Mouse (Mus musculus): ENCODE results near the gene Cdkn1a. TPM values are rescaled to one million over a fixed set of nuclear protein-coding genes. Genes with fewer than 3 reads are reported as not detected.

Cdkn1a gene
- polyA plus RNA-seq, 1 experiment, result 91.5 TPM

DNA sequence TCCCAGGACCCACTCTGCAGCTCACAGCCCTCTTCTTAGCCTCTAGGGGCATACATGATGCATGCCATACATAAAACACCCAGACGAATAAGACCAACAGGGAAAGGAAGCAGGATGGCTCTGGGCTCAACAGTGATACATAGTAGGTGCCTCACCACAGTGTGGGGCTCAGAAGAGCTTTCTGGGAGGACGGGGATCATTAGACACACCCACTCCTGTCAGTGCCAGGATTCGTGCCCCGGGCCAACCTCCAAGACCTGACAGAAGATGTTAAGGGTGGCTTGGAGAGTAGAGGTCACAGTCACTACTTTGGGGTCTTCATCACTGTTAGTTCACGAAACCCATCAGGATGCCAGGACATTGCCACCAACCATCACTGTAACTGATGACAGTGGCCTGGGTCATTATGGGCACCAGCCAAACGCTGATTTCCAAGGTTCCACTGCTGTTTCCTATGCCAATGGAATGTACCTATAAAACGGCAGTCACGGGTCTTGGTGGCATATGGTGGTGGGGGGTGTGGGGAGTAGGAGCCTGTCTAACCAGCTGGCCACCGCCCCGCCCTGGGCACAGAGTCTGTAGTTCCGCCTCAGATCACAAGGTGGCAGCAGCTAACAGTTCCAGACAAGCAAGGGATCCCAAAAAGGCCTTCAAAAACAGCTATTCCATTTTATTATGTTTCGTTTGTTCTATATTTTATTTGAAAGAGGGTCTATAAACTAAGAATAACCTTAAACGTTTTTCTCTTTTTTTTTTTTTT is 41.8 kb upstream of the Cdkn1a start:
- Histone ChIP-seq H3K4me1 (ENCODE audit: control insufficient read depth, insufficient read depth, low read length) (peaks cover 12% of the 10 kb centered on the region), H3K4me3 (replicated peaks; ENCODE audit: extremely low read depth, low read depth, low read length) (no peak overlapping the region)
- TF ChIP-seq POLR2A (IDR thresholded peaks at IDR 0.05; ENCODE audit: borderline replicate concordance, extremely low read depth, low read depth, low read length) (no peak), CTCF (IDR thresholded peaks at IDR 0.05; ENCODE audit: insufficient read depth, low read length) (peak; percentile 78)
- DNase-seq, result peak; percentile 92
- 16% methylated on average over 13 of the region's 13 CpGs for WGBS

DNA sequence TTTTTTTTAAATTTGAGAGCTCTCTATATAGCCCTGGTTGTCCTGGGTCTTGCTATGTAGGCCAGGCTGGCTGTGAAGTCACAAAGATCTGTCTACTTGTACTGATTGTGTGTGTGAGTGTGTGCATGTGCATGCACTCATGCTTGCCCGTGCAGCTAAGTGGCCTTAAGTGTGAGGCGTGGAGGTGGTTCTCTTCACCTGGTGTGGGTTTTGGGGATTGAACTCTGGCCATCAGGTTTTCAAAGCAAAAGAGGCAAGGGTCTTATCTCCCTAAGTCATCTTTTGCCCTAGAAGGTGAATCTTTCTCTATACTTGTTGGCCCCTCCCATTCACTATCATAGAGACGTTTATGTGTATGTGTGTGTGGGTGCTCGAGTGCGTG is 41.3 kb upstream of the Cdkn1a start:
- DNase-seq, result no peak
- WGBS, result 70% methylated on average over 5 of the region's 5 CpGs
- H3K4me3 ChIP-seq (replicated peaks; ENCODE audit: extremely low read depth, low read depth, low read length), result no peak overlapping the region
- H3K4me1 ChIP-seq (ENCODE audit: control insufficient read depth, insufficient read depth, low read length), result peaks cover 16% of the 10 kb centered on the region
- TF ChIP-seq POLR2A (IDR thresholded peaks at IDR 0.05; ENCODE audit: borderline replicate concordance, extremely low read depth, low read depth, low read length) (no peak), CTCF (IDR thresholded peaks at IDR 0.05; ENCODE audit: insufficient read depth, low read length) (no peak)

DNA sequence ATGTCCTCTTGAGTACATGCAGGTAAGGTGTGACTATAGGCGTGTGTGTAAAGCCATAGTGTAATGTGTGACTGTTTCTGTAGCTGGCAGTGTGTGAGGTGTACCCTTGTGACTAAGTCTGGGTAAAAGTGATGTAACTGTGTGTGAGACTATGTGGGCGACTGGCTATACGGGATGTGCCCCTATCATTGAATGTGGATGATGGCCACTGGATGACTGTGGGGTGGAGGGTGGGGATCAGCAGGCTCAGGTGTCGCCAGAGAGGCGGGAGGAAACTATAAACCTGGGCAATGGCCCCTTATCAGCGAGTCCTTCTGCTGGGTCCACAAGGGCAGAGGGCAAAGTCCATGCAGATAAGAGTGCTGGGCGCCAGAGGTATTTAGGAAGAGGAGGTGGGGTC is 40.9 kb upstream of the Cdkn1a start:
- DNase-seq, result no peak
- no peak for TF ChIP-seq CTCF (IDR thresholded peaks at IDR 0.05; ENCODE audit: insufficient read depth, low read length)
- no peak for TF ChIP-seq POLR2A (IDR thresholded peaks at IDR 0.05; ENCODE audit: borderline replicate concordance, extremely low read depth, low read depth, low read length)
- Histone ChIP-seq H3K4me3 (replicated peaks; ENCODE audit: extremely low read depth, low read depth, low read length) (no peak overlapping the region), H3K4me1 (ENCODE audit: control insufficient read depth, insufficient read depth, low read length) (peaks cover 15% of the 10 kb centered on the region)
- WGBS, result 81% methylated on average over 7 of the region's 7 CpGs

DNA sequence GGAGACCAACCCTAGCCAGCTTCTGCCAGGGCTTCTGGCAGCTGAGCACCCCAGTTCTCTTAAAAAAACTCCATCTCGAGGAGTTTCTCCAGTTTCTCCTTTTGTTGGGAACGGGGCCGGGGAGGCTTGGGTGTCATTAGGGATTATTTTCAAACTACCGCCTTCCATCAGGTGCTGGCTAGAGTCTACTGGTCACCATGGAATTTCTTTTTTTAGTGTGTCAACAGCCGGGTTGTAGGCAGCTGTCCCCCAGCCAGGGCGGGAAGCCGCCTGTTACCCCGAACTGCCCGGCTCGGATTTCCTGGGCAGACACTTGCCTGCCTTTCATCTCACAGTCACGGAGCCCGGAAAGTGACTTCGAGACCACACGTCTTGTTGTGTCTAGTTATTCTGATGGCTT is 40.0 kb upstream of the Cdkn1a start:
- DNase-seq, result no peak
- no peak overlapping the region for H3K4me3 ChIP-seq (replicated peaks; ENCODE audit: extremely low read depth, low read depth, low read length)
- TF ChIP-seq POLR2A (IDR thresholded peaks at IDR 0.05; ENCODE audit: borderline replicate concordance, extremely low read depth, low read depth, low read length) (no peak), CTCF (IDR thresholded peaks at IDR 0.05; ENCODE audit: insufficient read depth, low read length) (no peak)
- 22% methylated on average over 14 of the region's 14 CpGs for WGBS
- peaks cover 15% of the 10 kb centered on the region for H3K4me1 ChIP-seq (ENCODE audit: control insufficient read depth, insufficient read depth, low read length)

DNA sequence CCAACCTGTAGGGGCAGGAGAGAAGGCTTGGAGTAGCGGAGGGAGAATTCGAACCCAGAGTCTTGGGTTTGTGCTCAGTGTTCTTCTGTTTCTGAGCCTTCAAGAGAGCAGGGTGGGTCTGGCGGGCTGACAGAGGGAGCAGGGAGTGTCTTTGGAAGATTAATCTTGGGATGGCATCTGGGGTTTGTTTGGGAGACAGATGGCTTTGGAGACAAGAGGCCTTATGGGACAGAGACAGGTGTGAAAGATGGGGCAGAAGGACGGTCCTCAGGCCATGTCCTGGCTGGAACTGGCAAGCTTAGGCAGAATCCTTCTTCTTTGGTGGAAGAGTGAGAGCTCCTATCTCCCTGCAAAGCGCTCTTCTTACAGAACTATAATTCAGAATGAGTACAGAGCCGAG is 37.7 kb upstream of the Cdkn1a start:
- H3K4me3 ChIP-seq (replicated peaks; ENCODE audit: extremely low read depth, low read depth, low read length), result no peak overlapping the region
- WGBS, result 87% methylated on average over 6 of the region's 6 CpGs
- DNase-seq, result no peak
- no peak for TF ChIP-seq POLR2A (IDR thresholded peaks at IDR 0.05; ENCODE audit: borderline replicate concordance, extremely low read depth, low read depth, low read length)
- TF ChIP-seq CTCF (IDR thresholded peaks at IDR 0.05; ENCODE audit: insufficient read depth, low read length), result no peak
- peaks cover 11% of the 10 kb centered on the region for H3K4me1 ChIP-seq (ENCODE audit: control insufficient read depth, insufficient read depth, low read length)

DNA sequence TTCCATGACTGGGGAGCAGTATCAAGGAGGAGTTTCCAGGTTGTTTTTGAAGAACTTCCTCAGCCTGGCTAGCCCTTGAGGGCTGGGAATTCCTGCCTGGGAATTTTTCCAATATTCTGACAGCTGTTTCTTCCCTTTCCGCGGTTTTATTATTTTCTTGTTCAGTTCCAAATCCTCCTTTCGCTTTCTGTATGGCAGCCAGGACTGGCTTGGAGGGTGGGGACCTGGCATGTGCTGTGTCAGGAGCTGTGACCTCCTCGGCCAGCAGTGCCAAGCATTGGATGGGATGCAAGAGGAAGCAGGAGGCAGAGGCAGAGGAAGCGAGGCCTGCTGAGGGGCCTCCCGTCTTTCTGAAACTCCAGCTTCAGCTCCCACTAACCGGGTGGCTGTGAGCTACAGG is 36.9 kb upstream of the Cdkn1a start:
- peak; percentile 55 for DNase-seq
- H3K4me3 ChIP-seq (replicated peaks; ENCODE audit: extremely low read depth, low read depth, low read length), result no peak overlapping the region
- TF ChIP-seq CTCF (IDR thresholded peaks at IDR 0.05; ENCODE audit: insufficient read depth, low read length), result no peak
- TF ChIP-seq POLR2A (IDR thresholded peaks at IDR 0.05; ENCODE audit: borderline replicate concordance, extremely low read depth, low read depth, low read length), result 0 out of 2 replicates have a peak, but pooled peaks have one; percentile 4
- 6% methylated on average over 7 of the region's 7 CpGs for WGBS
- peaks cover 11% of the 10 kb centered on the region for H3K4me1 ChIP-seq (ENCODE audit: control insufficient read depth, insufficient read depth, low read length)

DNA sequence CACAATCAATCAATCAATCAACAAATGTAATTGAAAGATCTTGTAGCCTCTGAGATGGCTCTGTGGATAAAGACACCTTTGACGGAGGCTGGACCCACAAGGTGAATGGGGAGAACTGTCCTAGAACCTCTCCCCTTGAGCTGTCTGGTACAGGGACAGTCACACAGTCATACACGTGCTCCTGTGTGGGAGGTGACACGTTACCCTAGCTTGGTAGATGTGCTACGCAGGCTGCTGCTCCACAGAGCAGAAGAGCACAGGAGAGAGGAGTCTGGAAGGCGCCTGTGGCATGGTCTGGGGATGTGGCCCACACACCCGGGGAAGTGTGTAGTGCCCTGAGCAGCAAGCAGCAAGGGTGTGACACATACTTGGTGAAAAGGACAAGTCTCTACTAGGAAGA is 36.3 kb upstream of the Cdkn1a start:
- no peak for TF ChIP-seq CTCF (IDR thresholded peaks at IDR 0.05; ENCODE audit: insufficient read depth, low read length)
- no peak for TF ChIP-seq POLR2A (IDR thresholded peaks at IDR 0.05; ENCODE audit: borderline replicate concordance, extremely low read depth, low read depth, low read length)
- no peak overlapping the region for H3K4me3 ChIP-seq (replicated peaks; ENCODE audit: extremely low read depth, low read depth, low read length)
- DNase-seq, result no peak
- 74% methylated on average over 6 of the region's 6 CpGs for WGBS
- peaks cover 9% of the 10 kb centered on the region for H3K4me1 ChIP-seq (ENCODE audit: control insufficient read depth, insufficient read depth, low read length)

DNA sequence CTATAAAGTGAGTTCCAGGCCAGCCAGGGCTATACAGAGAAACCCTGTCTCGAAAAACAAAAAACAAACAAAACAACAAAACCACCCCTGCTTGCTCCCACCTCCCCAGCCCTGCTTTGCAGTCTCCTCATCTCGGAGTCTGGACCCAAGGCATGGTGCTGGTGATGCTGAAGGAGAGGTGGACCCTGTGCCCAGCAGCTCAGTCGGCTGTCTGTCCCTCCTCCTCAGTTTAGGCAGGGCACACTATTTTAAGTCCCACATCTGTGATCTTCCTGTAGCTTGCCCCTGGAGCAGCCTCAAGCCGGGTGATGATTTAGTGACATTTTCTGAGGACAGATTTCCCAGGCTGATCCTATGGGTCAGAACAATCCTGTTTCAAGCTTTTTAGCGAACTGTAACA is 35.2 kb upstream of the Cdkn1a start:
- 82% methylated on average over 5 of the region's 5 CpGs for WGBS
- Histone ChIP-seq H3K4me3 (replicated peaks; ENCODE audit: extremely low read depth, low read depth, low read length) (no peak overlapping the region), H3K4me1 (ENCODE audit: control insufficient read depth, insufficient read depth, low read length) (peaks cover 7% of the 10 kb centered on the region)
- TF ChIP-seq POLR2A (IDR thresholded peaks at IDR 0.05; ENCODE audit: borderline replicate concordance, extremely low read depth, low read depth, low read length) (no peak), CTCF (IDR thresholded peaks at IDR 0.05; ENCODE audit: insufficient read depth, low read length) (no peak)
- no peak for DNase-seq

DNA sequence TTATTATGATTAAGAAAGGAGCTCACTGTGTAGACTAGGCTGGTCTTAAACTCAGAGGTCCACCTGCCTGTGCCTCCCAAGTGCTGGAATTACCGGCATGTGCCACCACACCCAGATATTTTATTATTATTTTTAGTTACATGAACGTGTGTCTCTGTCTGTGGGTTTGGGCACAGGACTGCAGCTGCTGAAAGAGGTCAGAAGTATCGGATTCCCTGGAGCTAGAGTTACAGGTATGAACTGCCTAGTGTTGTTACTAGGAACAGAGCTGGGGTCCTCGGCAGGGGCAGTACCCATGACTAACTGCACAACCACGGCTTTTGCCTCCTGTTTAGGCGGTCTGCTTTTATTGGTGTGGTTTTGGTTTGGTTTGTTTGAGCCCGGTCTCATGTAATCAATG is 34.6 kb upstream of the Cdkn1a start:
- no peak for TF ChIP-seq CTCF (IDR thresholded peaks at IDR 0.05; ENCODE audit: insufficient read depth, low read length)
- no peak for TF ChIP-seq POLR2A (IDR thresholded peaks at IDR 0.05; ENCODE audit: borderline replicate concordance, extremely low read depth, low read depth, low read length)
- Histone ChIP-seq H3K4me1 (ENCODE audit: control insufficient read depth, insufficient read depth, low read length) (peaks cover 6% of the 10 kb centered on the region; the same call in 1 of the 2 replicates), H3K4me3 (replicated peaks; ENCODE audit: extremely low read depth, low read depth, low read length) (no peak overlapping the region)
- 43% methylated on average over 7 of the region's 7 CpGs for WGBS
- no peak for DNase-seq

DNA sequence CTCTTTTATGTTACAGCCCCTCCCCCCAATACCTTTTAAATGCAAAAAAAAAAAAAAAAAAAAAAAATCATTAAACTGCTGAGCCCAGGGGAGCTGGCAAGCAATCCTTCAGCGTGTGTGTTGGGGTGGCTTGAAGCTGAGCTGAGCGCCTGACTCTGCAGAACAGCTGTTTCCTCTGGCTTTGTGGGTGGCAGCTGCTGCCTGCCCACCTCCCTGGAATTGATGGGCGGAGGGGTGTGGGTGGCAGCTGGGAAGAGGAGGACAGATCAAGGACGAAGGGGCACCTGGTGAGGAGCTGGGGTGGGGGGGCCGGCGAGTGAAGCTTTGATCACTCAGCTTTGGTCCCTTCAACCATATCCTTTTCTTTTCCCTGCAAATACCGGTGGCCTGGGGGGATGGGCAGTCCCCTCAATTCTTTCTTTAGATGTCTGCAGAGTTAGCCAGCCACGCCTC is 34.1 kb upstream of the Cdkn1a start:
- Histone ChIP-seq H3K4me3 (replicated peaks; ENCODE audit: extremely low read depth, low read depth, low read length) (no peak overlapping the region), H3K4me1 (ENCODE audit: control insufficient read depth, insufficient read depth, low read length) (peaks cover 6% of the 10 kb centered on the region; the same call in 1 of the 2 replicates)
- TF ChIP-seq CTCF (IDR thresholded peaks at IDR 0.05; ENCODE audit: insufficient read depth, low read length) (no peak), POLR2A (IDR thresholded peaks at IDR 0.05; ENCODE audit: borderline replicate concordance, extremely low read depth, low read depth, low read length) (no peak)
- no peak for DNase-seq
- WGBS, result 32% methylated on average over 8 of the region's 8 CpGs
